ENCODE assay signal across 27 mouse cellular contexts in genomic region chr3:153456227-153456626, GRCm38 (mm10).
DNase-seq lines count a peak whose midpoint lies in the region; ATAC-seq and TF ChIP-seq lines count a peak whose summit lies in the region.
"Had no signal": no experiment of that assay in that cellular context is flagged by ENCODE, and none has a peak within 500 bp of the region (broad histone marks: within the 10 kb centered on the region; RNA-seq: fewer than 3 reads in every experiment).

No protein-coding gene starts in this region.

- no peaks in the 10 kb centered on the region for H3K27me3 ChIP-seq in forebrain, embryonic 13.5 days
- H3K27me3 ChIP-seq in forebrain, embryonic 11.5 days (ENCODE audit: control insufficient read depth, insufficient read depth, low read length) = no peaks in the 10 kb centered on the region
- no peaks in the 10 kb centered on the region for H3K27me3 ChIP-seq in midbrain, postnatal 0 days (ENCODE audit: insufficient read depth, low read length)
- no peaks in the 10 kb centered on the region for H3K27me3 ChIP-seq in midbrain, embryonic 11.5 days (ENCODE audit: control insufficient read depth, insufficient read depth, low read length)
- H3K27me3 ChIP-seq in hindbrain, embryonic 14.5 days (ENCODE audit: control insufficient read depth, insufficient read depth, low read length) = no peaks in the 10 kb centered on the region
- H3K27me3 ChIP-seq in neural tube, embryonic 15.5 days (replicated peaks) = no peaks in the 10 kb centered on the region
- H3K27me3 ChIP-seq in limb, embryonic 10.5 days (ENCODE audit: low read depth, poor library complexity, severe bottlenecking) = no peaks in the 10 kb centered on the region
- H3K27me3 ChIP-seq: embryonic facial prominence, embryonic 12.5 days had no signal

- peak; percentile 53 for ATAC-seq in forebrain, embryonic 13.5 days
- ATAC-seq in forebrain, embryonic 11.5 days (replicated peaks; ENCODE audit: low FRiP score) = no peak
- ATAC-seq in midbrain, postnatal 0 days (ENCODE audit: low FRiP score) = no peak
- no peak for ATAC-seq in midbrain, embryonic 11.5 days (ENCODE audit: low FRiP score)
- peak; percentile 49; the same call in 1 of the 2 replicates for ATAC-seq in hindbrain, embryonic 14.5 days (ENCODE audit: low FRiP score)
- ATAC-seq in neural tube, embryonic 15.5 days (ENCODE audit: low FRiP score) = peak; percentile 68
- ATAC-seq: intestine, embryonic 16.5 days had no signal

- 46% methylated on average over 5 of the region's 5 CpGs for WGBS in forebrain, embryonic 13.5 days
- whole genome bisulfite sequencing in forebrain, embryonic 11.5 days = 58% methylated on average over 5 of the region's 5 CpGs
- 59% methylated on average over 5 of the region's 5 CpGs for WGBS in midbrain, postnatal 0 days
- 79% methylated on average over 5 of the region's 5 CpGs for WGBS in midbrain, embryonic 11.5 days
- WGBS in hindbrain, embryonic 14.5 days = 66% methylated on average over 5 of the region's 5 CpGs
- WGBS in neural tube, embryonic 15.5 days = 36% methylated on average over 5 of the region's 5 CpGs
- 88% methylated on average over 5 of the region's 5 CpGs for WGBS in limb, embryonic 10.5 days

- no peak overlapping the region for H3K4me2 ChIP-seq in forebrain, embryonic 13.5 days
- H3K4me2 ChIP-seq in forebrain, embryonic 11.5 days (ENCODE audit: low read depth, low read length, severe bottlenecking) = no peak overlapping the region
- H3K4me2 ChIP-seq in midbrain, postnatal 0 days (ENCODE audit: low read depth, low read length, poor library complexity, severe bottlenecking) = no peak overlapping the region
- no peak overlapping the region for H3K4me2 ChIP-seq in midbrain, embryonic 11.5 days
- H3K4me2 ChIP-seq in hindbrain, embryonic 14.5 days (replicated peaks) = no peak overlapping the region
- no peak overlapping the region for H3K4me2 ChIP-seq in neural tube, embryonic 15.5 days
- H3K4me2 ChIP-seq: embryonic facial prominence, embryonic 12.5 days had no signal

- no peaks in the 10 kb centered on the region for H3K9me3 ChIP-seq in forebrain, embryonic 13.5 days (replicated peaks)
- no peaks in the 10 kb centered on the region for H3K9me3 ChIP-seq in forebrain, embryonic 11.5 days (ENCODE audit: control insufficient read depth, low read length)
- H3K9me3 ChIP-seq in midbrain, postnatal 0 days (ENCODE audit: low read length) = no peaks in the 10 kb centered on the region
- no peaks in the 10 kb centered on the region for H3K9me3 ChIP-seq in midbrain, embryonic 11.5 days (ENCODE audit: control insufficient read depth, low read length)
- H3K9me3 ChIP-seq in hindbrain, embryonic 14.5 days (ENCODE audit: control insufficient read depth, low read length) = peaks cover 5% of the 10 kb centered on the region; the same call in 1 of the 2 replicates
- no peaks in the 10 kb centered on the region for H3K9me3 ChIP-seq in neural tube, embryonic 15.5 days (replicated peaks)
- no peaks in the 10 kb centered on the region; the same call in 1 of the 2 replicates for H3K9me3 ChIP-seq in limb, embryonic 10.5 days (replicated peaks)
- H3K9me3 ChIP-seq: G1E had no signal

- no peak overlapping the region for H3K4me3 ChIP-seq in forebrain, embryonic 13.5 days
- H3K4me3 ChIP-seq in forebrain, embryonic 11.5 days (ENCODE audit: low read depth, low read length) = no peak overlapping the region
- H3K4me3 ChIP-seq in midbrain, postnatal 0 days (ENCODE audit: low read depth, low read length) = no peak overlapping the region
- no peak overlapping the region for H3K4me3 ChIP-seq in midbrain, embryonic 11.5 days (ENCODE audit: low read depth, low read length)
- H3K4me3 ChIP-seq in hindbrain, embryonic 14.5 days (replicated peaks; ENCODE audit: low read length) = no peak overlapping the region
- H3K4me3 ChIP-seq in neural tube, embryonic 15.5 days (replicated peaks) = no peak overlapping the region
- no peak overlapping the region for H3K4me3 ChIP-seq in limb, embryonic 10.5 days
- H3K4me3 ChIP-seq: embryonic facial prominence, embryonic 12.5 days had no signal

- H3K9ac ChIP-seq in forebrain, embryonic 13.5 days = no peak overlapping the region
- no peak overlapping the region for H3K9ac ChIP-seq in forebrain, embryonic 11.5 days (ENCODE audit: low read length)
- no peak overlapping the region for H3K9ac ChIP-seq in midbrain, postnatal 0 days (replicated peaks; ENCODE audit: low read length, poor library complexity, severe bottlenecking)
- no peak overlapping the region for H3K9ac ChIP-seq in midbrain, embryonic 11.5 days (ENCODE audit: low read length)
- no peak overlapping the region for H3K9ac ChIP-seq in hindbrain, embryonic 14.5 days
- no peak overlapping the region for H3K9ac ChIP-seq in neural tube, embryonic 15.5 days (replicated peaks)
- H3K9ac ChIP-seq: embryonic facial prominence, embryonic 12.5 days; liver, embryonic 14.5 days had no signal

- peak overlapping the region; percentile 35; the same call in 1 of the 2 replicates for H3K27ac ChIP-seq in forebrain, embryonic 13.5 days
- H3K27ac ChIP-seq in forebrain, embryonic 11.5 days (ENCODE audit: low read depth, low read length) = no peak overlapping the region
- no peak overlapping the region for H3K27ac ChIP-seq in midbrain, postnatal 0 days (ENCODE audit: low read depth, low read length)
- H3K27ac ChIP-seq in midbrain, embryonic 11.5 days (ENCODE audit: low read depth, low read length) = no peak overlapping the region
- H3K27ac ChIP-seq in hindbrain, embryonic 14.5 days = peak overlapping the region; percentile 61
- H3K27ac ChIP-seq in neural tube, embryonic 15.5 days (replicated peaks) = peak overlapping the region; percentile 61
- no peak overlapping the region for H3K27ac ChIP-seq in limb, embryonic 10.5 days
- H3K27ac ChIP-seq: embryonic facial prominence, embryonic 12.5 days; liver, embryonic 14.5 days; macrophage had no signal

- no peak for TF ChIP-seq CTCF in midbrain, postnatal 0 days (IDR thresholded peaks at IDR 0.05)

- no peak for DNase-seq in forebrain, embryonic 11.5 days (ENCODE audit: low spot score)
- DNase-seq in midbrain, postnatal 0 days (ENCODE audit: low spot score) = peak; percentile 46
- DNase-seq in midbrain, embryonic 11.5 days (ENCODE audit: low spot score, missing footprints) = no peak
- DNase-seq in hindbrain, embryonic 14.5 days (ENCODE audit: low spot score) = no peak
- DNase-seq in limb, embryonic 10.5 days (ENCODE audit: low spot score) = no peak
- no peak for DNase-seq in gastrocnemius, postnatal 25 days
- DNase-seq: adrenal gland, postnatal 10 days; cerebellum, adult 11 months; cerebellum, adult 9-10 months; embryo, embryonic 11 days; gastrocnemius, postnatal 10 days; heart, postnatal 14 days; kidney, adult 9 months; kidney, postnatal 14 days; layer of hippocampus, adult 9-11 months; liver; lung, adult 2 months; lung, postnatal 10 days; spleen, adult 18-20 months; thymus, postnatal 14 days had no signal

- H3K36me3 ChIP-seq in forebrain, embryonic 13.5 days (ENCODE audit: poor library complexity, severe bottlenecking) = no peaks in the 10 kb centered on the region
- H3K36me3 ChIP-seq in forebrain, embryonic 11.5 days (ENCODE audit: control insufficient read depth, insufficient read depth, low read length) = no peaks in the 10 kb centered on the region
- no peaks in the 10 kb centered on the region for H3K36me3 ChIP-seq in midbrain, postnatal 0 days (ENCODE audit: insufficient read depth, low read length)
- no peaks in the 10 kb centered on the region for H3K36me3 ChIP-seq in midbrain, embryonic 11.5 days (ENCODE audit: control insufficient read depth, insufficient read depth, low read length)
- H3K36me3 ChIP-seq in hindbrain, embryonic 14.5 days (replicated peaks; ENCODE audit: control insufficient read depth, insufficient read depth) = no peaks in the 10 kb centered on the region
- H3K36me3 ChIP-seq in neural tube, embryonic 15.5 days = 0 out of 2 replicates have a peak, but pooled peaks cover 3% of the 10 kb centered on the region
- H3K36me3 ChIP-seq in limb, embryonic 10.5 days = peaks cover 15% of the 10 kb centered on the region
- H3K36me3 ChIP-seq: embryonic facial prominence, embryonic 12.5 days had no signal

- H3K4me1 ChIP-seq in forebrain, embryonic 13.5 days = peaks cover 13% of the 10 kb centered on the region
- no peaks in the 10 kb centered on the region for H3K4me1 ChIP-seq in forebrain, embryonic 11.5 days (replicated peaks; ENCODE audit: control insufficient read depth, insufficient read depth, low read length)
- no peaks in the 10 kb centered on the region for H3K4me1 ChIP-seq in midbrain, postnatal 0 days (ENCODE audit: insufficient read depth, low read length)
- no peaks in the 10 kb centered on the region for H3K4me1 ChIP-seq in midbrain, embryonic 11.5 days (ENCODE audit: control insufficient read depth, insufficient read depth, low read length)
- no peaks in the 10 kb centered on the region; the same call in 1 of the 2 replicates for H3K4me1 ChIP-seq in hindbrain, embryonic 14.5 days (replicated peaks; ENCODE audit: control insufficient read depth, insufficient read depth, low read length)
- peaks cover 12% of the 10 kb centered on the region; the same call in 1 of the 2 replicates for H3K4me1 ChIP-seq in neural tube, embryonic 15.5 days
- no peaks in the 10 kb centered on the region for H3K4me1 ChIP-seq in limb, embryonic 10.5 days
- H3K4me1 ChIP-seq: embryonic facial prominence, embryonic 12.5 days had no signal

Comparison
In these comparisons a context has a peak if more than half of its experiments do, and no peak if none do; other contexts are left out.
1. ATAC-seq: peak in forebrain, embryonic 13.5 days (single experiment), hindbrain, embryonic 14.5 days (single experiment) and neural tube, embryonic 15.5 days (single experiment); none in forebrain, embryonic 11.5 days (single experiment), midbrain, postnatal 0 days (single experiment) and midbrain, embryonic 11.5 days (single experiment).
2. H3K27ac ChIP-seq: peak in forebrain, embryonic 13.5 days (single experiment), hindbrain, embryonic 14.5 days (single experiment) and neural tube, embryonic 15.5 days (single experiment); none in forebrain, embryonic 11.5 days (single experiment), midbrain, postnatal 0 days (single experiment), midbrain, embryonic 11.5 days (single experiment) and limb, embryonic 10.5 days (single experiment).